Mouse (Mus musculus): ENCODE measurements at regions not wholly inside any gene's neighbourhood (a gene's known extent, or its start where the extent isn't known, plus 50 kb on each side); places are given as distances from the start of the nearest gene placed in this dataset.
"Not testable (repeated sequence)": the region's sequence is repeated elsewhere in the genome, so short reads cannot be mapped to it uniquely, and the experiment has no call there.

DNA sequence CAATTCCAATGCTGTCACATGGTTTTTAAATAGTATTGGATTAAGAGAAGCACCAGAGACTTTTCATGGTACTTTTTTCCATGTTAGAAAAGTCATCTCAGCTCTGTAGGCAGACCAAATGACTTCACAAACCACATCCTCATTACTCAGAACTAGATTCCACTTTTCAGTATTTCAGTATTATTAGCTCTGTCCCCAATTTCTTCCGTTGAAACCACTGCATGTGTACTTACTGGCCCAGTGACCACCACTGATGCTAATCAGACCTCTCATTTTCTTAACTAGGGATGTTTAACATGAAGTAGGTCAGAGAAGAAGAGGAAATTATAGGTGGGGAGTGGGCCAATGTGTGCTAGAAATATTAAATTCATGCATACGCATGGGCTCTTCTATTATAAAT lies 326.2 kb downstream of the Car8 start:
- H3K27me3 ChIP-seq (replicated peaks): no peaks in the 10 kb centered on the region
- no peak overlapping the region for H3K27ac ChIP-seq
- 55% methylated on average over 2 of the region's 2 CpGs for WGBS (ENCODE audit: insufficient replicate concordance)
- ATAC-seq: no peak
- no peak overlapping the region for H3K4me3 ChIP-seq
- no peaks in the 10 kb centered on the region for H3K4me1 ChIP-seq
- H3K4me2 ChIP-seq: no peak overlapping the region
- no peak overlapping the region for H3K9ac ChIP-seq
- H3K36me3 ChIP-seq: no peaks in the 10 kb centered on the region
- H3K9me3 ChIP-seq (replicated peaks): no peaks in the 10 kb centered on the region

DNA sequence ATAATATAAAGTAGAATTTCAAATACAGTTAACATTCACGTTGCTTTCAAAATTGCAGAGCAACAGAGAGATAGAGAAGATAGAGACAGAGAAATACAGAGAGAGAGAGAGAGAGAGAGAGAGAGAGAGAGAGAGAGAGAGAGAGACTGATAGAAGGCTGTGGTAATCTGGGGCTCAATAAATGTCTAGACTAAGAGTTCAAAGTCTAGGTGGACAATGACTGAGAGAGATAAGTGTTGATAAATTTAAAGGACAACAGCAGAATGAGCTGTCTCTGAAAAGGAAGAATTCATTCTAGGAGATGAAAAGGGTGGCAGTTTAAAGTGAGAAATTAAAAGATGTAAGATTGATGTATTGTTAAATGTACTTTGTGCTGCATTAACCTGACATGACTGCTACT lies 335.7 kb downstream of the Car8 start:
- Histone ChIP-seq H3K4me2 (no peak overlapping the region), H3K4me1 (no peaks in the 10 kb centered on the region), H3K36me3 (no peaks in the 10 kb centered on the region), H3K27me3 (replicated peaks) (no peaks in the 10 kb centered on the region), H3K27ac (no peak overlapping the region), H3K9ac (no peak overlapping the region), H3K4me3 (no peak overlapping the region), H3K9me3 (replicated peaks) (no peaks in the 10 kb centered on the region)
- ATAC-seq: no peak
- 42% methylated on average over 1 of the region's 1 CpGs for WGBS (ENCODE audit: insufficient replicate concordance)

DNA sequence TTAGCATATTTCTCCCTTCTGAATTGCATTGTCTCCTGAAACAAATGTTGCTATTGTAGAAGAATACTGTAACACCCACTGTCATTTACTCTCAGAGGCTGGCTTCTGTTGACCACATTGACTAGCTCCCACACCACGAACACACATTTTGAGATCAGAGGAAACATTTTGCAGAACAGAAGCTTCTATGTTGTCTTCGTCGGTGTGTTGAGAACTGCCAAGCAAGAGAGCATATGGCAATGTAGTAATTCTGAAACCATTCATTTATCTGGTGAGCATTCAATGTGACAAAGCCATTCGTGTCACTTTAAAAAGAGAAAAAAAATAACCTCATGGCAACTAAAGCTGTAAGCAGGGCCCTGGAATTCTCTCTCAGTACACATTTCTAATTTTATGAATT lies 343.9 kb downstream of the Car8 start:
- Histone ChIP-seq H3K4me3 (no peak overlapping the region), H3K9ac (no peak overlapping the region), H3K9me3 (replicated peaks) (no peaks in the 10 kb centered on the region), H3K4me1 (no peaks in the 10 kb centered on the region), H3K4me2 (no peak overlapping the region), H3K27me3 (replicated peaks) (no peaks in the 10 kb centered on the region), H3K36me3 (no peaks in the 10 kb centered on the region), H3K27ac (no peak overlapping the region)
- 60% methylated on average over 4 of the region's 4 CpGs for WGBS (ENCODE audit: insufficient replicate concordance)
- ATAC-seq: no peak

DNA sequence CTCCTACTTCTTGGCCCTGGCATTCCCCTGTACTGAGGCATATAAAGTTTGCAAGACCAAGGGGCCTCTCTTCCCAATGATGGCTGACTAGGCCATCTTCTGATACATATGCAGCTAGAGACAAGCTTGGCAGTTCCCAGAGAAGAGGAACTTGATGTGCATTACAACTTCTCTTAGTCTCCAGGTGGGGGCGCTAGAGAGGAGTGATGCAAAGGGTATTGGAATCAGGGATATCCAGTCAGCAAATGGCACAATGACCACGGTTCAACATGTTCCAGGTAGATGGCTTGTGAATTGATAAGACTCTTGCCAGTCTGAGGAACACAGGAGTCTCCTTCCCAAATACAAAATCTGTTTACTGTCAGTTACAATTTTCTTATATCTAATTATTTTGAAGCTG lies 347.7 kb downstream of the Car8 start:
- Histone ChIP-seq H3K36me3 (no peaks in the 10 kb centered on the region), H3K4me1 (no peaks in the 10 kb centered on the region), H3K4me2 (no peak overlapping the region), H3K27ac (no peak overlapping the region), H3K9ac (no peak overlapping the region), H3K4me3 (no peak overlapping the region), H3K27me3 (replicated peaks) (no peaks in the 10 kb centered on the region), H3K9me3 (replicated peaks) (no peaks in the 10 kb centered on the region)
- WGBS (ENCODE audit: insufficient replicate concordance): 55% methylated on average over 2 of the region's 2 CpGs
- no peak for ATAC-seq

DNA sequence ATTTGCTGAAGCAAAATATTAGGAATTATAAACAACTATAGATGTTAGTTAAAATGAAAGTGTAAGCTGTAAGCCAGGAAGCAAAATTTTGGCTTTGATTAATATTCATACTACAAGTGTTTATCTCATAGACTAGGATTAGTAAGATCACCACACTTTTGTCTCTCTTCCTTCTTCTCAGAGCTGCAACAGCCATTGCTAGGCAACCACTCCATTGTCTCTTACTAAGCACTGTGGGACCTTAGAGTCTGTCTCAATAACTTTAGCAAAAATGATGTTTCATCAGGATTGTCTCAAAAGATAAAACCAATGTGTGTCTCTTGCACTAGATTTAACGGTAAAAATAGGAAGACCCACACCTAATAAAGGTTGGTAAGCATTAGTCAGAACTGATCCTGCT lies 384.3 kb downstream of the Car8 start:
- Histone ChIP-seq H3K36me3 (no peaks in the 10 kb centered on the region), H3K27ac (no peak overlapping the region), H3K4me3 (no peak overlapping the region), H3K9me3 (replicated peaks) (no peaks in the 10 kb centered on the region), H3K4me1 (no peaks in the 10 kb centered on the region), H3K9ac (no peak overlapping the region), H3K4me2 (no peak overlapping the region), H3K27me3 (replicated peaks) (no peaks in the 10 kb centered on the region)
- WGBS (ENCODE audit: insufficient replicate concordance): 73% methylated on average over 1 of the region's 1 CpGs
- no peak for ATAC-seq

DNA sequence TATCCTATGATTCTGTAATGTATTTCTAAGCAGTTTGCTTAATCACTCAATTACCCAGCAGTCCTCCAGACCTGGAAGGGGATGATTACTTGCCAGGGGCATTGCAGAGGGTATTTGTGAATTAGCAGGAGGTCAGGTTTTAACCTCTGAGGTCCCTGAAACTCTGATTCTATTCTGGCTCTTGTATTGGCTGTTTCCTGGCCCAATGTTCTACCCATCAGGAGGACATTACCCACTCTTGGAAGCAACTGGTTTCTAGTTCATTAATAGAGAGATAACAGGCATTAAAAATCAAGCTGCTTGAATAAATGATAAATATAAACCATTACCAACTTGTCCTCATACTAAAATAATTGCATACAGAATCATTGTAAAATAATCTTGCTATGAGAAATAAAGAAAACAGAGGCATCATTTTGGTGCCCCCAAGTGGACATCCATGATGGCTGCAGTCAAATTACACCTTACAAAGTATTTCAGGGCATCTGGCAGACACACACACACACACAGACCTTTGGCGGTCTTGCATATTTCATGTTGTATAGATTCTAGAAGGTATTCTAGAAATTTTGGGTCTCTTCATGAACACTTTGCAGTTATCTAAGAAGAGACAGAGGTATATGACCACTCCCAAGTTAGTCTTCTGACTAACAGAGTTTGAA lies 385.6 kb downstream of the Car8 start:
- no peak for ATAC-seq
- Histone ChIP-seq H3K9ac (no peak overlapping the region), H3K27me3 (replicated peaks) (no peaks in the 10 kb centered on the region), H3K9me3 (replicated peaks) (no peaks in the 10 kb centered on the region), H3K27ac (no peak overlapping the region), H3K4me2 (no peak overlapping the region), H3K4me1 (no peaks in the 10 kb centered on the region), H3K4me3 (no peak overlapping the region), H3K36me3 (no peaks in the 10 kb centered on the region)
- WGBS (ENCODE audit: insufficient replicate concordance): 59% methylated on average over 1 of the region's 1 CpGs

DNA sequence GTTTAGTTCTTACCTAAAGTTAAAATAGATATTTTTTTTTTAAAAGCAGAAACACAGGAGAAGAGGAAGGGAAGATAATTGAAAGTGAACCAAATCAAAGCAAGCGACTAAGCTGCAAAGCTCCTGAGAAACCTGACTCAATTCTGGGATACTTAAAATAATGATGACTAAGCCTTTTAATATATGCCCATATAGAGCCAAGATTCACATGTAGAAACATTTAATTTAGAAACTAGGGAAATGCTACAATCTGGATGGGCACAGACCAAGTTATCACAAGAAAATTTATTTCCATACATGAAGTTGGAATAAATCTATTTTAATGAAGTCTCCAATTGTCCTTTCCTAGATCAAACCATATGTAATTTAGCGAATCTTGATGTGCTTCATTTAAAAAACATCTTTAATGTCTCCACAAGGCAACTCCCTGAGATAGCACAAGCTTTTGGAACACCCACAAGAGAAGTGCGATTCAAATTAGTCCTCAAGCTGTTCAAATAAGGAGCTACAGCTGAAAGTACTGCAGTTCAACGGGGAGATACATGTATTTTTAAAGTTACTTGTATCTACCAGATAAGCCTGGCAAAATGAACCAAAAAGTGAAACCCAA lies 386.7 kb downstream of the Car8 start:
- H3K36me3 ChIP-seq: no peaks in the 10 kb centered on the region
- H3K9ac ChIP-seq: no peak overlapping the region
- no peak overlapping the region for H3K4me2 ChIP-seq
- no peak for ATAC-seq
- no peaks in the 10 kb centered on the region for H3K4me1 ChIP-seq
- 64% methylated on average over 4 of the region's 4 CpGs for WGBS (ENCODE audit: insufficient replicate concordance)
- no peaks in the 10 kb centered on the region for H3K27me3 ChIP-seq (replicated peaks)
- no peak overlapping the region for H3K4me3 ChIP-seq
- no peaks in the 10 kb centered on the region for H3K9me3 ChIP-seq (replicated peaks)
- H3K27ac ChIP-seq: no peak overlapping the region

DNA sequence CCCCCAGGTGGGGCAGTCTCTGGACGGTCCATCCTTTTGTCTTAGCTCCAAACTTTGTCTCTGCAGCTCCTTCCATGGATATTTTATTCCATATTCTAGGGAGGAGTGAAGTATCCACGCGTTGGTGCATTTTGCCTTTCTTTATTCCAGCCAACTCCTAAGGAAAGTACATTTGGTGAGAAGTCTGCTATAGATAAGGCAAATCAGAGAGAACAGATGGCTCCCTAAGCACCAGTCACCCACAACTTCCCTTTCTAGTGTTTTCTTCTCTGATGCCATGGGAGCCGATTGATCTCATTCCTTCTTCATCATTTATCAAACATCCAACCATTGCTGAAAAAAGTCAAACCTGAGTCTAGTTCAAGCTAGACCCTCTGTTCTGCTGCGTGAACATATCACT lies 391.4 kb downstream of the Car8 start:
- H3K27me3 ChIP-seq (replicated peaks): no peaks in the 10 kb centered on the region
- WGBS (ENCODE audit: insufficient replicate concordance): 28% methylated on average over 5 of the region's 5 CpGs
- ATAC-seq: no peak
- no peaks in the 10 kb centered on the region for H3K9me3 ChIP-seq (replicated peaks)
- H3K4me2 ChIP-seq: no peak overlapping the region
- no peaks in the 10 kb centered on the region for H3K36me3 ChIP-seq
- no peak overlapping the region for H3K9ac ChIP-seq
- no peak overlapping the region for H3K27ac ChIP-seq
- no peak overlapping the region for H3K4me3 ChIP-seq
- no peaks in the 10 kb centered on the region for H3K4me1 ChIP-seq

DNA sequence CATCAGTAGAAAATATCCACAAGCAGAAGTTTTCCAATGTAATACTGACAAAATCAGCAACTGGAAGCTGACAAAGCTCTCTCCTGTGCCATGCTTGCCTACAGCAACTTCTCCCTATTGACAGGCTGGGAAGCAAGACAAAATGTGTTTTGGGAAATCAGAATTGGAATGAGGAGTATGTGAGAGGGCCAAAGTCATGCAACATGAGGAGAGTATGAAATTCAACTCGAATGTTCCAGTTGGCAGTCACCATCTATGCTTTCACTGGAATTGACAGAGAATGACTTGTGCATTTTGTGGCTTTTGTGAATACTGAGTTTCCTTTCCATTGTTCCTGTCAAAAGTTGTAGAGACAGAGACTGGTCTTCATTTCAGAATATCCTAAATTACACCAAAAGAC lies 409.7 kb downstream of the Car8 start:
- no peak for ATAC-seq
- H3K36me3 ChIP-seq: no peaks in the 10 kb centered on the region
- WGBS (ENCODE audit: insufficient replicate concordance): 33% methylated on average over 1 of the region's 1 CpGs

DNA sequence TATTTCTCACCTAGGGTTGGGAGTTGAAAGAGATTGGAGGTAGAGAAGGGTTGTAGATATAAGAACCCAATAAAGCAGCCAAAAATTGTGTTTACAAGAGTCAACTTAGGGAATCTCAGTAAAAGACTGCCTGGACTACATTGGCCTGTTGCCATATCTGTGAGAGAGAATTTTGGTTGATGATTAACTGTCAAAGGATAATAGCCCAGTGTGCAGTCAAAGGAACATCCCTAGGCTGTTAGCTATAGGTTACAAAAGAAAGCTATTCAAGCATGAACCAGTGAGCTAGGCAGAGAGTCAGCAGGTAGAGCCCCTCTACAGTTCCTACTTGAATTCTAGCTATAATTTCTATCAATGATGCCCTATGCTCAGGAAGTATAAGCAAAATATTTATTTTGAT lies 419.0 kb downstream of the Car8 start:
- no peak overlapping the region for H3K4me2 ChIP-seq
- no peak overlapping the region for H3K9ac ChIP-seq
- no peak overlapping the region for H3K4me3 ChIP-seq
- no peak overlapping the region for H3K27ac ChIP-seq
- no peaks in the 10 kb centered on the region for H3K36me3 ChIP-seq
- no peaks in the 10 kb centered on the region for H3K27me3 ChIP-seq (replicated peaks)
- H3K4me1 ChIP-seq: no peaks in the 10 kb centered on the region
- no peaks in the 10 kb centered on the region for H3K9me3 ChIP-seq (replicated peaks)
- no peak for ATAC-seq

More for the DNA sequence above, 409.7 kb downstream of the Car8 start:
- Histone ChIP-seq H3K27me3 (replicated peaks) (no peaks in the 10 kb centered on the region), H3K4me2 (no peak overlapping the region), H3K4me3 (no peak overlapping the region), H3K4me1 (no peaks in the 10 kb centered on the region), H3K9ac (no peak overlapping the region), H3K9me3 (replicated peaks) (no peaks in the 10 kb centered on the region), H3K27ac (no peak overlapping the region)

DNA sequence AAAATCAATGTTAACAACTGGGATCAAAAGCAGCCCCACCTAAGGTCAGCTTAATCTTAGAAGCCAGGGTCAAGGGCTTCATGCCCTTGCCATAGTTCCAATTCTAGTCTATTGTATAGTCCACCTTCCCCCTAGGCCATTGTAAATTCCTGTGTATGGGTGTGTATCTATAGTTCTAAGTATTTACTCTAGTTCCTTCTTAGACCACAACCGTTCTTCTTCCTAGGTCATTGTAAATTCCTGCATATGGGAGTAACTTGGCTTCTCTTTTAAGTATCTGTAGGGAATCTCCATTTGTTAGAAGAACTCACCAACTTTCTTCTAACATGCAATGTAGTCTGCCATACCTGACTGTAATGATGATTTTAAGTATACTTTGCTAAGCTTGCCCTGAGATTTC lies 461.1 kb downstream of the Car8 start:
- H3K4me1 ChIP-seq; H3K27me3 ChIP-seq (replicated peaks); H3K9ac ChIP-seq; H3K9me3 ChIP-seq (replicated peaks); H3K36me3 ChIP-seq; ATAC-seq; H3K4me2 ChIP-seq; H3K27ac ChIP-seq; H3K4me3 ChIP-seq: not testable (repeated sequence)
- 65% methylated on average over 1 of the region's 1 CpGs for WGBS (ENCODE audit: insufficient replicate concordance)

DNA sequence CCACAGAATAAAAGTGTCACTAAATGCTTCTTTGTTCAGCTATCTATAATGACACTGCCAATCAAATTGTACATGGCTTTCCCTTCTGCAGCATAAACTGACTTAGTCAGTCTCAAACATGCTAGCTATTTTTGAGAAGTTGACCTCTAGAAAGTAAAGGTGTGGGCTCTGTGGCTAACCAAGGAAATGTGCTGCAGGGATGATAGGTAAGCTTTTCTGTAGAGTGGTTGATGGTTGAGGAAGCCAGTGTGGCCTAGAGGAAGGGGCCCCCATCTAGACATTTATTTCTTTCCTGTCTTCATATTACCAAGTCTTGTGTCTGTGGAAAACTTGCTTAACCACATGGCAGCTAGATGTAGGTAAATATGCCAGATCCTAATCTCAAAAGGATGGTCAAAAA lies 483.4 kb downstream of the Car8 start:
- H3K27me3 ChIP-seq (replicated peaks): no peaks in the 10 kb centered on the region
- H3K9me3 ChIP-seq (replicated peaks): no peaks in the 10 kb centered on the region
- no peak overlapping the region for H3K9ac ChIP-seq
- H3K4me1 ChIP-seq: no peaks in the 10 kb centered on the region
- no peak overlapping the region for H3K4me3 ChIP-seq
- no peaks in the 10 kb centered on the region for H3K36me3 ChIP-seq
- ATAC-seq: no peak
- no peak overlapping the region for H3K4me2 ChIP-seq
- no peak overlapping the region for H3K27ac ChIP-seq

DNA sequence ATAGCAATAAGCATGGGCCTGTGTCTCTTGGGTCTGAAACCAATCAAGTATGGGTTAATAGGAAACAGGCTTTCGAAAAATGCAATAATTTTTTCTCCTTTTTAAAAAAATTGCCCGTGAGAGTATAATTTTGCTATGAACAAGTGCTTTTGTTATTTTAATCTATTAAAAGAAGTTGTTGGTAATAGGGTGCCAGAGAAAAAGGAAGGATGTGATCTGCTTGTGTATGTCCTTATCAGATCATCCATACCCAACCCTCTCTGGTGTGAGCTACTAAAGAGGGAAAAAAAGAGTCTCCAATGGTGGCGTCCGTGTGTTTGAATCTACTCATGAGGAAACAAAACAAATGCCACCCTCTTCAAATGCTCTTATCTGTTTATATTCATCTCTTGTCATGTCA lies 484.9 kb downstream of the Car8 start:
- no peak overlapping the region for H3K27ac ChIP-seq
- no peaks in the 10 kb centered on the region for H3K27me3 ChIP-seq (replicated peaks)
- no peak for ATAC-seq
- H3K9me3 ChIP-seq (replicated peaks): no peaks in the 10 kb centered on the region
- no peaks in the 10 kb centered on the region for H3K4me1 ChIP-seq
- H3K4me2 ChIP-seq: no peak overlapping the region
- H3K4me3 ChIP-seq: no peak overlapping the region
- H3K9ac ChIP-seq: no peak overlapping the region
- WGBS (ENCODE audit: insufficient replicate concordance): 40% methylated on average over 4 of the region's 4 CpGs
- H3K36me3 ChIP-seq: no peaks in the 10 kb centered on the region

Data from liver, embryonic 12.5 days (tissue).